Mouse (Mus musculus): ENCODE data around the gene Paxx. TPM values are rescaled to one million over a fixed set of nuclear protein-coding genes. Genes with fewer than 3 reads are reported as not detected.

Gene Paxx
- total RNA-seq, 2 experiments from 2014 or later, result 32.5 to 39.4 TPM

- ATAC-seq (replicated peaks; ENCODE audit: poor library complexity, severe bottlenecking), result no peak
Measured at GRCm38 (mm10) chr2:25484901-25485647, 24.2 kb upstream of the Paxx start.

GRCm38 (mm10) chr2:25482969-25483368 is 22.1 kb upstream of the Paxx start:
- ATAC-seq (replicated peaks; ENCODE audit: poor library complexity, severe bottlenecking), result peak; percentile 75

DNA sequence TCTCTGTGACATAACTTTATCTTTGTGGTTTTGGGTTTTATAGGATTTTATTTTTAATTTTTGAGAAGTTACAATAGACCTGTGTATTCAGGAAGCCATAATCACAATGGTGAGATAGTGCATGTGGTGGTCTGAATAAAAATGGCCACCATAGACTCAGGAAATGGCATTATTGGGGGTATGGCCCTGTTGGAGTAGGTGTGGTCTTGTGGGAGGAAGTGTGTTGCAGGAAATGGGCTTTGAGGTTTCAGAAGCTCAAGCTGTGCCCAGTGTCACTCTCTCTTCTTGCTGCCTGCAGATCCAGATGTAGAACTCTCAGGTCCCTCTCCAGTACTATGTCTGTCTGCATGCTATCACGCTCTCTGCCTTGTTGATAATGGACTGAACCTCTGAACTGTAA is 19.6 kb upstream of the Paxx start:
- peak; percentile 68 for ATAC-seq (replicated peaks; ENCODE audit: poor library complexity, severe bottlenecking)

DNA sequence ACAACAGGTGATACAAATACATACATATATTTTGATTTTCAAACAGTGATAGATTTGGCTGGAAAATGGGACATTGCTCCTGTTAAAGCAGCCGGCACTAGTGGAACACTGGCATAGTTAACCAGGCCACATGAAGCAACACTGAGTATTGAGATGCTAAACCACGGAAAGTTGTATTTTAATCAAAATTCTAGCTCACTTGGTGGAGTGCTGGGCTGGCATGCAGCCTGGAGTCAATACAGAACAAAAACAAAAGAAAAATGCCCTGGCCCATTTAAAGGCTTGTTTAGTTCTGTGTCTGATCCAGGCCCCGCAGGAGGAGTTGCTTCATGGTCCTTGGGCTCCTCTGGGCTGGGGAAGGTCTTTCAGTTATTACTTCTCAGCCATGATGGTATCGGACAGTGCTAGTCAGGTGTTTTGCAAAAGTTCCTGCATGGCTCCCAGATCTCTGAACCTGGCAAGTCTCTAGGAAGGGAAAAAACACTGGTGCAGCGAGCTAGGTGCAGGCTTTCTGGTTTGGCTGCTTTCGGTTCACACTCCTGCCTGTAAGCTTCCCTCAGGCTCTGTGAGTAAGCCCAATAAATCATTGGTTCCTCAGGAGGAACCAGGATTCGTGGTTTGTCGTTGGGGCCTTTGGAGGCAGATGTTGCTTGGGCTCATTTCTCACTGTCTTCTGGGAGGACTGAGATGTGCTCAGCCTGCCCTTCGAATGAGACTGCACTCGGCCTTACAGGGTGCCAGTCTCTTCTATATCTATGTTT is 18.8 kb upstream of the Paxx start:
- ATAC-seq (replicated peaks; ENCODE audit: poor library complexity, severe bottlenecking), result no peak; the same call in 1 of the 2 replicates

DNA sequence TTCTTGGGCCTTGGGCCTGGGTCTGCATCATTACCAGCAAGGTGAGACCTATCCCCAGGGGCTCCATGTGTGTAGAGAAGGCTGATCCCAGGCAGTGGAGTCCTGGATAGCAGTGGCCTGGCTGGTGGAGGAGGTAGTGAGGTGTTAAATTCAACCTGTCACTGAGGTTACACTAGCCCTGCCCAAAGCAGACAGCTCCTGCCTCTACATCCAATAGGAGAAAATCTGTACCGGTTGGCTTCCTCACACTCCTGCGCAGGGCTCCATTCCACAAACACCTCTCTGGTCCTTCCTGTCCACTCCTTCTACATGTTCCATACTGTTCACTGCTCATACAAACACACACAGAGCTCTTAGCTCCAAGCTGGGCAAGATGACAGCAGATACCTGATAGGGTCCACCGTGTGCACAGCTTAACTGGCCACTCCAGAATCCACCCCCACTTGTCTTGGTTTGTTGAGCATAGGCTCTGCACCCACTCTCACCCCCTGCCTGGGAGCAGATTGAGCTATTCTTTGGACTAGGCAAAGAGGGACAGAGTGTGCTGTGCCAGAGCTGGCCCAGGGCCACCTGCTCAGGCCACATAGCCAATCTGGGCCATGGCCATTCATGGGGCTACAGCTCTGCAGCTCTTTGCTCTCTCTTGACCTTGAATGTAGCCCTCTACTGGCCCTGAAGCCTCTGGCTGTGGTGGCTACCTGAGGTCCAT is 17.2 kb upstream of the Paxx start:
- no peak for ATAC-seq (replicated peaks; ENCODE audit: poor library complexity, severe bottlenecking)

DNA sequence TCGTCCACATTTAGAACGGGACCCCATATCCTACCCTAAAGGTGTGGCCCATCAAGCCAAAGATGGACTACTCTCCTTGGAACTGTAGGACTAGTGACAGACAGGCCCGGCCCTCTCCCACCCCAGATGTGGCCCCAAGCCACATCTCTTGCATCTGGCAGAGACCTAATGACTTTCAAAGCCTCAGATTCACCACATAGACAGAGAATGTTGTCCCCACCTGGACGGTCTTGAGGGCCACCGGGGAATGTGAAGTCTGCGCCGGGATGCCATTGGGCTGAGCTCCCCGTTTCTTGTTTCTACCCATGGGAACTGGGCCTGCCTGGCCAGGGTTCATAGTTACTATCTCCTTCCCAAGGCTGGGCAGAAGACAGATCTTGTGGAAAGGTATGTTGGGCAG is 16.6 kb upstream of the Paxx start:
- ATAC-seq (replicated peaks; ENCODE audit: poor library complexity, severe bottlenecking), result no peak

DNA sequence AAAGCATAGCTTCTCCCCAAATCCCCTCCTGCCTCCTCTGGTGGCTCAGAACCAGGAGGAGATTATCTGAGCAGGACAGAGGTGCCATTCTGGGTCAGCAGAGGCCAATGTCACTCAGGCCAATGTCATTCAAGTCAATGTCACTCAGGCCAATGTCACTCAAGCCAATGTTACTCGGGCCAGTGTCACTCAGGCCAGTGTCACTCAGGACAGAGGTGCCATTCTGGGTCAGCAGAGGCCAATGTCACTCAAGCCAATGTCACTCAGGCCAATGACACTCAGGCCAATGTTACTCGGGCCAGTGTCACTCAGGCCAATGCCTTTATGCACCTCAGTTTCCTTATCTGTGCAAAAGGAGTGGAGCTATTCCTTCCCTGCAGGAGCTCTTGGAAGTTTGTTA is 11.7 kb upstream of the Paxx start:
- no peak for ATAC-seq (replicated peaks; ENCODE audit: poor library complexity, severe bottlenecking)

GRCm38 (mm10) chr2:25469969-25470368 is 9.1 kb upstream of the Paxx start, which contains the start of gene Ptgds:
Ptgds (minus strand) TSS chr2:25470046.
- no peak for ATAC-seq (replicated peaks; ENCODE audit: poor library complexity, severe bottlenecking)

DNA sequence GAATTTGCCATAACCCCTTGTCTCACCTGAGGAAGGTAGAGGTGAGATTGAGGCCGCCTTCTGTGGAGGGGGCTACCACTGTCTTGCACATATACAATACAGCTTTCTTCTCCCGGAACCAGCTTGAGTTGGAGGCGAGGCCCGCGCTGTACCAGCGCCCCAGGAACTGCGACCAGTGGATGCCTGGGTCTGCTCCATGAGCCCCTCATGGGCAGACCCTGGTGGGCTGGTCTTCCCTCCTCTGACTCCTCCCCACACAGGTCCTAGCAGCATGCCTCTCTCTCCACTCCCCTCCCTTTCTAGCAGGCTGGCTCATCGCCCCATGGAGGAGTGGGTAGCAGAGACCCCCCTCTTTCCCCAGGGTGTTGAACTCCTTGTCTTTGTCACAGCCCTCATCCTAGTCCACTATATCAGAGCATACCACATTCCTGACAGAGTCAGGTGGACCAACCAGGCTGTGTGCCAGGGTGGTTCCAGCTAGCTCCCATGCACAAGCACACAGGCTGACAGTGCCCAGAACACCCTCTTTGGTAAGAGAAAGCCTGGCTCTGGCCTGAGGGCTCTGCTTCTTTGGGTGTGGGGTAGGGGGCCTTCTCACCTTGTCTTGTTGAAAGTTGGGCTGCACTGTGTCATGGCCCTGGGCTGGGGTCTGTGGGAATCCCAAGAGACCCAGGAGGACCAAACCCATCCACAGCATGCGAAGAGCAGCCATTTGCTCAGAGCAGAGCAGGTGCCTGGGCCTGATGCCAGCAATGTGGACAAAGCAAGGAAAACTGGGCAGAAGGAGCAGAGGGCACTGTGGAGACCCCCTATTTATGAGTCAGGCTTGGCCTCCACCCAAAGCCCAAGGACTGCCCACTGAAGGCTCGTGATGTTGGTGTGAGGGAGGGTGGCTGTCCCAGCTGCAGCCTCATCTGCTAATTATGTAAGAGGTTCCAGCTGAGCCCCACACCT is 8.3 kb upstream of the Paxx start:
- no peak for ATAC-seq (replicated peaks; ENCODE audit: poor library complexity, severe bottlenecking)

DNA sequence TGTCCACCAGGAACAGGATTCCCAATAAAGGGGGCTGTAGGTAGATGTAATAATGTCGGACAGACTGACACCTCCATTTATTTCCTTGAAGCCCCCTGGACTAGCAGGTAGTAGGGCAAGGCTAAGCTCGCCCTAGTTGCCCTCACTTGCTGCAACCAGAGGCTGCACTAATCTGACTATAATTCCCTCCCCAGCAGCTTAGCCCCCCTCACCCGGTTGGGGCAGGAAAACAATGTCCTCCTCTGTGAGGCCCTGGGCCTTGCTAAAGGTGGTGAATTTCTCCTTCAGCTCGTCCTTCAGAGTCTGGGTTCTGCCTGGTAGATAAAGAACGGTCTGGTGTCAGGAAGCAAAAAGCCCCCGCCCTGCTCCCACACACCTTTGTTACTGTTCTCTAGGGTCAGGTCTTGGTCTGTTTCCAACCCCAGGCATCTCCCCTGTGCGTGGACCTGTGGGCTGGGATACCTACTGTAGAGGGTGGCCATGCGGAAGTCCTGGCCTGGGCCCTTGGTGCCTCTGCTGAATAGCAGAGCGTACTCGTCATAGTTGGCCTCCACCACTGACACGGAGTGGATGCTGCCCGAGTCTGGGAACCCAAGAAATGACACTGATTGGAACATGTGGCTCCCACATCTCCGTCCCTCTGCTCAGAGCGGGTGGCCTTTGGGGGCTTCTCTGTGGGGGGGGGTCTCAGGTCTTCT is 6.9 kb upstream of the Paxx start:
- no peak for ATAC-seq (replicated peaks; ENCODE audit: poor library complexity, severe bottlenecking)

- peak; percentile 73 for ATAC-seq (replicated peaks; ENCODE audit: poor library complexity, severe bottlenecking)
Measured at GRCm38 (mm10) chr2:25465816-25466635, 5.1 kb upstream of the Paxx start.

GRCm38 (mm10) chr2:25465256-25465655 is 4.4 kb upstream of the Paxx start:
- ATAC-seq (replicated peaks; ENCODE audit: poor library complexity, severe bottlenecking), result no peak

DNA sequence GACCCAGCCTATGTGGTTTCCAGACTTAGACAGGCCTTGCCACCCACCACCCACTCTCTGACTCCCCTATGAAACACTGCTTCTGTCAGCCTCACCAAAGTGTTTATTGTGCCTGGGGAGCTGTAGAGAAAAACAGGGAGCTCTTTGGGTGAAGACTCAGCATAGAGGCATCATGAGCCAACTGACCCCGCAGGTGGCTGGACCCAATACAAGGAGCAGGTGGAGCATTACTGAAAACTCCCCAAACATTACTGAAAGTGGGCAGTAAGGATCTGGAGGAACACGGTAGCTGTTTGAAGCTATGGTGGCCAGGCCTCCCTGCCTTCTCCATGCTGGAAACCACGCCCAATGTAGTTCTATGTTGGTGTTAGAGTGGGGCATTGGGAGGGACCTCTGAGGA is 2.7 kb upstream of the Paxx start:
- ATAC-seq (replicated peaks; ENCODE audit: poor library complexity, severe bottlenecking), result no peak

GRCm38 (mm10) chr2:25461407-25461806 is 513 bp upstream of the Paxx start:
- no peak for ATAC-seq (replicated peaks; ENCODE audit: poor library complexity, severe bottlenecking)

DNA sequence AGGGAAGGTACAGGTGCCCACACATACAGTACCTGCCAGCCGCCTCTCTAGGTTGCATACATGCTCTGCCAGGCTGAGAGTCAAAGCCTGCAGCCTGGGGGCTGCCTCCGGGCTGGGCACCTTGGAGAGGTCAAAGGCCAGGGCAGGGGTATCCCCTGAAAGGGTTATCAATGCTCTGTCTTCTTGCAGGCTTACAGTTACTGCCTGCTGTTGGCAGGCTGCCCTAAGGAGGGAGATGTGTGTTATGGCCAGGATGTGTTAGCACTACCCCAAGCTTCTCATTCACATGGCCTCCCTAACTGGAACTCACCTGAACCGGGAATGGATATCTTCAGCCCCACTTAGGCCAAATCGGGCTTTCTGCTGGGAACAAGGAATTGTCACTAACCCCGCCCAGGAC is 759 bp downstream of the Paxx start:
- no peak for ATAC-seq (replicated peaks; ENCODE audit: poor library complexity, severe bottlenecking)

GRCm38 (mm10) chr2:25458911-25459310 is 2.0 kb downstream of the Paxx start:
- no peak for ATAC-seq (replicated peaks; ENCODE audit: poor library complexity, severe bottlenecking)

- no peak for ATAC-seq (replicated peaks; ENCODE audit: poor library complexity, severe bottlenecking)
Measured at GRCm38 (mm10) chr2:25457022-25457896, 3.6 kb downstream of the Paxx start.

Measured in granulocyte monocyte progenitor cell, adult 5-6 weeks (primary cell).